Mouse (Mus musculus) layer of hippocampus, postnatal 36 days (tissue): ENCODE measurements around the gene Tnfsf9. TPM values are rescaled to one million over a fixed set of nuclear protein-coding genes. Genes with fewer than 3 reads are reported as not detected.

Source experiments
- DNase-seq, 2 experiments: peaks; one replicate each; pipeline ENCODE4 v3.0.0; 2022
- total RNA-seq, 2 experiments: library from RNA; stranded (reverse); gene quantifications; 2 replicates each; pipeline ENCODE4 v1.2.3; 2021

The Tnfsf9 gene
- 1 to 10 TPM in 1 of 2 experiments, under 1 TPM in 1; 0.88 to 1.1 TPM for total RNA-seq

- peak in 1 of 2 experiments; percentile 23 for DNase-seq
Measured at GRCm38 (mm10) chr17:57105181-57106034, at the start of gene Tnfsf9. Gene Tnfsf9 (plus strand): TSS chr17:57105325.

GRCm38 (mm10) chr17:57056246-57056645 lies 48.9 kb upstream of the Tnfsf9 start:
- no peak for DNase-seq

GRCm38 (mm10) chr17:57058891-57059485 lies 46.1 kb upstream of the Tnfsf9 start, which contains the start of gene Crb3:
Gene Crb3 (plus strand): TSS chr17:57059105.
- DNase-seq: peak; percentile 25 to 31

- DNase-seq: peak; percentile 73 to 77
Measured at GRCm38 (mm10) chr17:57059486-57059977, 45.6 kb upstream of the Tnfsf9 start, which contains the start of gene Slc25a23. Gene Slc25a23 (minus strand): TSS chr17:57059863.

- DNase-seq: peak; percentile 95 to 96
Measured at GRCm38 (mm10) chr17:57060231-57060801, 44.8 kb upstream of the Tnfsf9 start.

- DNase-seq: no peak
Measured at GRCm38 (mm10) chr17:57061069-57061468, 44.1 kb upstream of the Tnfsf9 start.

- no peak for DNase-seq
Measured at GRCm38 (mm10) chr17:57062011-57062521, 43.1 kb upstream of the Tnfsf9 start.

- no peak for DNase-seq
Measured at GRCm38 (mm10) chr17:57062548-57062947, 42.6 kb upstream of the Tnfsf9 start.

- no peak for DNase-seq
Measured at GRCm38 (mm10) chr17:57063031-57063430, 42.1 kb upstream of the Tnfsf9 start.

GRCm38 (mm10) chr17:57066908-57067307 lies 38.2 kb upstream of the Tnfsf9 start:
- DNase-seq: no peak

GRCm38 (mm10) chr17:57070272-57070671 lies 34.9 kb upstream of the Tnfsf9 start:
- no peak for DNase-seq

GRCm38 (mm10) chr17:57070699-57071098 lies 34.4 kb upstream of the Tnfsf9 start:
- DNase-seq: no peak

- no peak for DNase-seq
Measured at GRCm38 (mm10) chr17:57076916-57077315, 28.2 kb upstream of the Tnfsf9 start.

- DNase-seq: no peak
Measured at GRCm38 (mm10) chr17:57078336-57078735, 26.8 kb upstream of the Tnfsf9 start, which contains the start of gene Dennd1c. Gene Dennd1c (minus strand): TSS chr17:57078514.

GRCm38 (mm10) chr17:57079919-57080318 lies 25.2 kb upstream of the Tnfsf9 start:
- no peak for DNase-seq

- no peak for DNase-seq
Measured at GRCm38 (mm10) chr17:57081234-57081842, 23.8 kb upstream of the Tnfsf9 start.

- no peak for DNase-seq
Measured at GRCm38 (mm10) chr17:57082481-57082880, 22.6 kb upstream of the Tnfsf9 start.

GRCm38 (mm10) chr17:57085970-57086757 lies 19.0 kb upstream of the Tnfsf9 start:
- DNase-seq: no peak

GRCm38 (mm10) chr17:57087049-57087832 lies 17.9 kb upstream of the Tnfsf9 start, which contains the start of gene Tubb4a:
Gene Tubb4a (minus strand): TSS chr17:57087782.
- DNase-seq: peak; percentile 84 to 86

GRCm38 (mm10) chr17:57094222-57094621 lies 10.9 kb upstream of the Tnfsf9 start:
- no peak for DNase-seq
